Mouse (Mus musculus) retina, embryonic 14.5 days (tissue): ENCODE measurements at regions not wholly inside any gene's neighbourhood (a gene's known extent, or its start where the extent isn't known, plus 50 kb on each side); places are given as distances from the start of the nearest gene placed in this dataset.
"Not testable (repeated sequence)": the region's sequence is repeated elsewhere in the genome, so short reads cannot be mapped to it uniquely, and the experiment has no call there.

Experiments
- DNase-seq: peaks from one replicate; pipeline ENCODE4 v3.0.0-alpha.2; 2015; ENCODE audit warnings: low spot score

DNA sequence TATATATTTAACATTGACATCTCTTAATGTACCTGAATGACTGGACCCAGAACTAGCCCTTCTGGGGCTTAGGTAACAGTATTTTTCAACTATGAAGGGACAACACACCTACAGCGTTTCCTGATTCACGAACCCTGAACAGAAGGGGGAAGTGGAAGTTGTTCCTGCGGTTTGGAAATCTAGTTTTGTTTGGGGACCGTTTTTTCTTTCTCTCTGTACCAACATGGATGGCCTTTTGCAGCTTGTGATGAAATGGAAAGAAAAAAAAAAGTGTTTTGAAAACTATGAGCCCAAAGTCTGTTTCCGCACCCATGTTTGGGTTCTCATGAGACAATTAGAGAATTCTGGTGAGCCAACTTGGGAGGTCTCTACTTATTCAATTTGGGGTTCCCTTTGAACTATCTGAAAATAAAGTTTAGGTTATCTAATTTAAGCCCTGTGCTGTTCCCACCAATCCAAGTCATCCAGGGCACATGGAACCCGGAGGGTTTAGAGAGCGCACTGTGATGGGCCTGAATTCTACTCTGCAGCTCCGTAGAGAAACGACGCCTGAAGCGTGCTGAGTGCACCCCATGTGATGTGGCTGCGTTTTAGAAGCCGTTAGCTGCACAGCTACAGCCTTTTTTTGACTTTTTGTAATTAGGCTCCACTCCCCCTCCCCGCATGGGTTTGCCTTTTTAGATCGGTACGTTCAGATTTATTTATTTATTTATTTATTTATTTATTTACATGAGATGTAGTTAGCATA lies 137.0 kb upstream of the Rapgef5 start:
- no peak for DNase-seq

DNA sequence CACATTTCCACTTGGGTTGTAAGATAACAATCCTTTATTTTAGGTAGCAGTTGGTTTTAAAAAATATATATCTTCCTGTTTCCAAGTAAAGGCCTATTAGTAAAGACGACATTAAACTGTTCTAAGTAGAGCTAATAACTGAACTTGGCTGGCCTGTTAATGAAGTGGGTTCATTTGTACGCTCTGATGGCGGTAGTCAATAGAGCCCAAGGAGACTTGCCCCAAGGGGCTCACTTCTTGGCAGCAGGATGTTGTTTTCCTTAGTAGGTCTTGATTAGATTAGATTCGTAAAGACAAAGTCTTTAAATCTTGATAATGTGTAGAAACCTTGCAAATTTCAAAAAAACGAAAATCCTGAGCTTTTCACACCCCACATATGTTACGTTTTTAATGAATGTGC lies 135.4 kb upstream of the Rapgef5 start:
- DNase-seq: no peak

GRCm38 (mm10) chr12:117382727-117383126 lies 133.6 kb upstream of the Rapgef5 start:
- DNase-seq: not testable (repeated sequence)

DNA sequence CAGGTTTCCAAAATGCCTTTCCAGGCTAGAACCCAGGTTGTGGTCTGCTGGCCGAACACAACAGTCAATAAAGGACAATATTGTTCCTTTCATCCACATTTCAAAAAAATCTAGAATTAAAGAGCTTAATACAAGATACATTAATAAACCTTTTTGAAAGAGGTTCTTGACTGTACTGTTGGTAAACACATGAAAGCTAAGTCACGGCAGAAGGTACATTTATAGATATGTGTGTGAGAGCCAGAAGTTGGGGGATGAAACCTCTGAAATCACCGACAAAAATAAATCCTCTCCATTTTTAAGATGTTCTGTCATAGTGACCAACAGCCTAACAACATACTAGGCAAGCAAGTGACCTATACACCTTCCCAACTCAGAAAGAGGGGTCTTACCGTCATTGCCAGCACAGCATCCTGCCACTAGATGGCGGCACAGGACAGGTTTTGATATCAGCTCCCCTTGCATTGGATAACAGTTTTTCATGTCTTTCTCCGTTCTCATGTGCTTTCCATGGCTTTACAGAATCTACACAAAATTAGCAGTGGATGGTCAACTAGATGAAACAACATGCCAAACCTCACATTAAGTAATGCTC lies 131.1 kb upstream of the Rapgef5 start:
- DNase-seq: peak; percentile 92

DNA sequence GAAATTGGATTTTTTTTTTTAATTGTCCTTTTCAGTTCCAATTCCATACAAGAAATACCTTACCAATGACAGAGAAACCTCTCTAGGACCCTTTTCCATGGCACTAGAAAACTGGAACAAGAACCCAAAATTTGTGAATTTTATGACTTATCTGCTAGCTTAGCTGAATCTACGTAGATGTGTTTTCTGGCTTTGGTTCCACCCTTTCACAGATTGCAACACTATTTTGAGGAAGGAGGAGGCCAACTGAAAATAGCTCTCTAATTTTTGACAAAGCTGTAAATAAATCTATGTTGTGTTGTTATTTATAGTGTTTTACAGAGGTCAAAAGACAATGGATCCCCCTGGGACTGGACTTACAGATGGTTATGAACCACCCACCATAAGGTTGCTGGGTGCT lies 130.6 kb upstream of the Rapgef5 start:
- DNase-seq: no peak

- DNase-seq: no peak
Measured at GRCm38 (mm10) chr12:117386957-117387356, 129.3 kb upstream of the Rapgef5 start.

- DNase-seq: no peak
Measured at GRCm38 (mm10) chr12:117389516-117390347, 126.5 kb upstream of the Rapgef5 start.

DNA sequence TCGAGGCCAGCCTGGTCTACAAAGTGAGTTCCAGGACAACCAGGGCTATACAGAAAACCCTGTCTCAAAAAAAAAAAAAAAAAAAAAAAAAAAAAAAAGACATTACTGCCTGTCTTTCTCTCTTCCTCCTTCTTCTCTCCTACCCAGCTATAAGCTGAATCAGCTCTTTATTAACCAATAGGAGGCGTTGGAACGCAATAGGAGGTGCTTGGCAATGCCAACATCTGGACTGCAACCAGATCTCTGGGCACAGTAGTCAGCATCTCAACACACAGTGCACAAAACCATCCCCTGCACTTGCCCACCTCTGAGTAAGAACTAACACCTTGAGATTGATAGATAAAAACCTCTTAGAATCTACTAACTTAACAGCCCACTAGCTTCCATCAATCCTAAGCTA lies 118.8 kb upstream of the Rapgef5 start:
- DNase-seq: no peak

DNA sequence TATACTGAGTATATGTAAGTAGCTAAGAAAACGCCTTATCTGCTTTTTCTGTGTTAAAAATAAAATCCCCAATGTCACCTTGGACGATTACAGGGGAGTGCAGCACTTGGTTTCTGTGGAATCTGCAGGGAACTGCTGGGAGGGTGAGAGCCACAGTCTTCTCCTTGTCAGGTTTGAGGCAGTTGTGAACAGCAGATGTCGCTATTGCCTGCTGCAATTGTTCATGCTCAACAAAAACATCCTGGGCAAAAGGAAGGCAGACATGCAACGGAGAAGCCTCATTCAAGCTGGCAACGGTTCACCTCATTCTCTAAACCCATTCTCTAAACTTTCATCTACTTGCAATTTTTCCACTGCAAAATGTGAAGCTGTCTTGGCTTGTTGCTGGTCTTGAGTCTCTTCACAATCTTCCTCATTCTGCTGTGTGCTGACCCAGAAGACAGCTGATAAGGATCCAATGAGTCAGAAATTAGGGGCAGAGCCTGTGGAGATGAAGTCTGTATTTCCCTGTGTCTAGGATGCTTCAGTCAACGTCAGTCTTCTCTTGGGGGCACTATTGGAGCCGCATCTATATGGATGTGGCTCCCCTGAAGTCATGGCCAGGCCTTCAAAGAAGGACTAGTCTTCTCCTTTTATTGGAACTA lies 112.6 kb upstream of the Rapgef5 start:
- peak; percentile 89 for DNase-seq

DNA sequence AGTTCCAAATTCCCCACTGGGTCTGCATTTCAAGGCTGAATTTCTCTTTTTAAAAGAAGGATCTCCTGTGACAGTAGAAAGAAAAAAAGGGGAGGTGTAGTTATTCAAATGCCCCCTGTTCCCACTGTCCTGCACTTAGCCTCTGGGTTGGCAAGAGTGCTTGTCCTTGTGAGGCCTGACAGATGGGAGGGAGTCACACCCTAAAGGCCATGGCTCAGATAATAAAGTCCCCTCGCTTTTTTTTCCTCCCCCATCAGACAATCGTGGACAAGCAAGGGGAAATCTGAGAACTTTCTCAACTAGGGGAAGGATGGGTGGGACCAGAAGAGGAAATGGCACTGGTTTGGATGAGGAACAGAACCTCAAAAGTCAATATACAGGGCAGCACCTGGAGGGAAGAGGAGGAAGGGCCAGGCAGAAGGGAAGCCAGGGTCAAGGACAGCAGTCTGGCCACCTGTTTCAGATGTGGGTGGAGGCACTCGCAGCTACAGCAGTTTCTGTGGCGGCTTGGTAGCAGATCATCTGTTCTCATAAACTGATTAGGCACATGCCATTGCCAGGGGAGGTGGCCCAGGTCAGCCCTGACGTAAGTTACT lies 112.0 kb upstream of the Rapgef5 start:
- DNase-seq: no peak

DNA sequence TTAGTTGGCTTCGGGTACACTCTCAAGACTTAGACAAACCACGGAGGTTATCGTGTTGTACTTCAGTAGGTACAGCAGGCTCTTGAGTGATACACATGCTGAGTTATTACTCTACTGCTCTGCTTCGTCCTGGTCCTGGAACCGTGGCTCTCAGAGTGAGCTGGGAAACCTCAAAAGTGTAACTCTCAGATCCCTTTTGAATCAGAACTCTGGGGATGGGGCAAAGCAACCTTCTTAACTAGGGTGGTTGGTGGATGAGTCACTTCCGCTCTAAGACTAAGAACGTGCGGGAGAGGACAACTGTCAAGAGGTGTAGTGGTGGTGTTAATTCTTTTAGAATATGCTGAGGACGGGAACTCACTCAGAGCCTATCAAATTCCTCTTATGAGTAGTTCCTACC lies 109.4 kb upstream of the Rapgef5 start:
- no peak for DNase-seq

- no peak for DNase-seq
Measured at GRCm38 (mm10) chr12:117410604-117411003, 105.7 kb upstream of the Rapgef5 start.

DNA sequence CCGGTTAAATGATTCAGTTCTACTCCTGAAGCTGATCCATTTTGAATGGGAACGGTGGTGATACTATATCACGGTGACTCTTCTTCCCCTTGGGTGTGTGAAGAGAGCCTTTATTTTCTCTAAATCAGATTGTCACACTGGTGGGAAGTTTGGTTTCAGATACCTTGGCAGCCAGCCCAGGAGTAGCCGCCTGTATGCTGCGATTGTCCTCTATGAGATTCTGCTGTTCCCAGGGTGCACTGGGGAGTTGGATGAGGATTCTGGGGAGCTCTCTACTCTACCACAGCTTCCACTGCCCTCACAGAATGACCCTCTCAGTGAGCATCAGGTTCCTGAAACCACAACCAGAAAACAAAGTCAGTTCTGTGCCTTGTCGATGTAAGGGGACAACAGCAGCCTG lies 104.0 kb upstream of the Rapgef5 start:
- no peak for DNase-seq

GRCm38 (mm10) chr12:117412779-117413505 lies 103.3 kb upstream of the Rapgef5 start:
- DNase-seq: no peak

DNA sequence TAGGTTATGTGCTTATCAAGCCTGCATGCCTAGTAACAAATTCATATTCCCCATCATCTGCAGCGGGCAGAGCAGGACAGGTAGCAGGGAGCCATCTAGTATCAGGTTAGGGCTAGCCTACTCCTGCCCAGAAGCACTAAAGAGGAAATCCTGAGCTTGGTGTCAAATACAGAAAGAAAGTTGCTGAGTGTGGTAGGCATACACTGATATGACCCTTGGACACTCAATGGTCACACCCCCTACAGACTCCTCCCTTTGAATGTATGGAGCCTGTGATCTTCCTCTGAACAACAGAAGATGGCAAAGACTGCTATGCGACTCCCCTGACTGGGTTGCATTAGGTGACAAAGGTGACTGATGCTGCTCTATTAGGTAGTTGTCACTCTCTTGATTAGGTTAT lies 102.3 kb upstream of the Rapgef5 start:
- no peak for DNase-seq

- no peak for DNase-seq
Measured at GRCm38 (mm10) chr12:117415146-117415545, 101.1 kb upstream of the Rapgef5 start.

DNA sequence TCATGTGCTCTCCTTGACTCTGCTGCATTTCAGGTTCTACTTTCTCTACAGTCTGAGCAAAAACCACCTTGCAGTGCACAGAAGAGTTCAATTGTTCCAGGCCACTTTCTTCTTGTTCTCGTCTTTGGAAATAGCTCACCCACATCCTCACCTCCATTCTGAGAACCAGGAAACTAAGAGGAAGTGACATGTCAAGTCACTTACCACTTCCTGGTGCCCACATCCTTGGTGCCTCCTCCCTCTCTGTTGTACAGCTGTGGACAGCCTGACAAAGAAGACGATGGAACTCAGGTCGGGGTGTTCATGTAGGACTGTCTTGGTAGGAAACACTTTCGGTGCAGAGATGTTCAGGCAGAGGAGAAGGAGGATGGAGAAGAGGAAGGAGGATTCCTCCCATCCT lies 98.3 kb upstream of the Rapgef5 start:
- no peak for DNase-seq

- no peak for DNase-seq
Measured at GRCm38 (mm10) chr12:117422315-117422978, 93.8 kb upstream of the Rapgef5 start.

GRCm38 (mm10) chr12:117425363-117426031 lies 90.8 kb upstream of the Rapgef5 start:
- DNase-seq: no peak

- DNase-seq: peak; percentile 72
Measured at GRCm38 (mm10) chr12:117427431-117427830, 88.8 kb upstream of the Rapgef5 start.
